Mouse (Mus musculus) liver, embryonic 12.5 days (tissue): ENCODE data around the gene Cmtm1. TPM values are rescaled to one million over a fixed set of nuclear protein-coding genes. Genes with fewer than 3 reads are reported as not detected.
"Not testable (repeated sequence)": the region's sequence is repeated elsewhere in the genome, so short reads cannot be mapped to it uniquely, and the experiment has no call there.

ENCODE experiments used
- ATAC-seq: fragments of 200-750 bp; cut with Nextera tagmentation; 2 replicates; pipeline ENCODE4 v1.8.0; 2017; ENCODE audit warnings: moderate number of reproducible peaks, mild to moderate bottlenecking, moderate library complexity
- H3K27ac ChIP-seq: fragments of 300-500 bp; sonication (generic); 2 replicates; pipeline ENCODE4 v1.5.1; 2016; ENCODE audit warnings: mild to moderate bottlenecking
- H3K27me3 ChIP-seq: fragments of 300-500 bp; sonication (generic); replicated peaks from 2 replicates; pipeline ENCODE4 v1.6.1; 2016; ENCODE audit warnings: mild to moderate bottlenecking, moderate library complexity
- H3K36me3 ChIP-seq: fragments of 300-500 bp; sonication (generic); 2 replicates; pipeline ENCODE4 v1.6.1; 2016; ENCODE audit warnings: mild to moderate bottlenecking, moderate library complexity
- H3K4me1 ChIP-seq: fragments of 300-500 bp; sonication (generic); 2 replicates; pipeline ENCODE4 v1.6.1; 2016
- H3K4me2 ChIP-seq: fragments of 300-500 bp; sonication (generic); 2 replicates; pipeline ENCODE4 v1.6.1; 2016; ENCODE audit warnings: mild to moderate bottlenecking, moderate library complexity
- H3K4me3 ChIP-seq: fragments of 300-500 bp; sonication (generic); 2 replicates; pipeline ENCODE4 v1.5.1; 2016; ENCODE audit warnings: mild to moderate bottlenecking, moderate library complexity
- H3K9ac ChIP-seq: fragments of 300-500 bp; sonication (generic); 2 replicates; pipeline ENCODE4 v1.6.1; 2016; ENCODE audit warnings: mild to moderate bottlenecking, moderate library complexity
- H3K9me3 ChIP-seq: fragments of 300-500 bp; sonication (generic); replicated peaks from 2 replicates; pipeline ENCODE4 v1.6.1; 2016; ENCODE audit warnings: mild to moderate bottlenecking, moderate library complexity
- WGBS: fragments of 180-500 bp; shearing (Covaris S2); methylation state at CpG from one replicate; pipeline ENCODE4 v1.1.7; 2016; ENCODE audit not compliant: insufficient replicate concordance; 5-methylcytosine and 5-hydroxymethylcytosine counted together
- polyA plus RNA-seq: library from polyadenylated mRNA; unstranded; fragments of >200 nt; fragmentation: Nextera tagmentation; extraction: Ambion mirVana; gene quantifications from 2 replicates; pipeline ENCODE4 v1.2.1, GENCODE M21; 2016

Cmtm1 gene
- polyA plus RNA-seq, 1 experiment from 2014 or later: not detected

- H3K4me3 ChIP-seq, H3K4me1 ChIP-seq, ATAC-seq, H3K27ac ChIP-seq, H3K9me3 ChIP-seq, H3K36me3 ChIP-seq, H3K9ac ChIP-seq, H3K4me2 ChIP-seq, H3K27me3 ChIP-seq: not testable (repeated sequence)
- WGBS: 71% methylated on average over 3 of the region's 3 CpGs
These were observed 2.1 kb upstream of the Cmtm1 start for GRCm38 (mm10) chr8:104312023-104312422.

- not testable (repeated sequence) for H3K4me2 ChIP-seq, H3K27ac ChIP-seq, H3K9me3 ChIP-seq, H3K4me1 ChIP-seq, H3K36me3 ChIP-seq, H3K4me3 ChIP-seq, H3K27me3 ChIP-seq, H3K9ac ChIP-seq
- peak; percentile 51; the same call in 1 of the 2 replicates for ATAC-seq
- 40% methylated on average over 6 of the region's 6 CpGs for WGBS
These were observed 1.6 kb downstream of the Cmtm1 start for GRCm38 (mm10) chr8:104308341-104308740.

GRCm38 (mm10) chr8:104304962-104305361, 5.0 kb downstream of the Cmtm1 start:
- 73% methylated on average over 11 of the region's 11 CpGs for WGBS
- H3K36me3 ChIP-seq: no peaks in the 10 kb centered on the region
- ATAC-seq: no peak
- no peak overlapping the region for H3K4me2 ChIP-seq
- H3K9me3 ChIP-seq: no peaks in the 10 kb centered on the region
- H3K4me1 ChIP-seq: peaks cover 5% of the 10 kb centered on the region; the same call in 1 of the 2 replicates
- H3K27me3 ChIP-seq: no peaks in the 10 kb centered on the region
- no peak overlapping the region for H3K9ac ChIP-seq
- no peak overlapping the region for H3K27ac ChIP-seq
- H3K4me3 ChIP-seq: no peak overlapping the region

GRCm38 (mm10) chr8:104302536-104302935, 7.4 kb downstream of the Cmtm1 start:
- not testable (repeated sequence) for ATAC-seq, H3K36me3 ChIP-seq, H3K27ac ChIP-seq, H3K4me1 ChIP-seq, H3K27me3 ChIP-seq, H3K9ac ChIP-seq, H3K4me2 ChIP-seq, H3K9me3 ChIP-seq, H3K4me3 ChIP-seq
- WGBS: 79% methylated on average over 4 of the region's 4 CpGs

- not testable (repeated sequence) for H3K27ac ChIP-seq, H3K4me3 ChIP-seq, H3K4me2 ChIP-seq, H3K9ac ChIP-seq, H3K36me3 ChIP-seq, H3K27me3 ChIP-seq, ATAC-seq, H3K9me3 ChIP-seq, H3K4me1 ChIP-seq
- 40% methylated on average over 3 of the region's 3 CpGs for WGBS
These were observed 8.4 kb downstream of the Cmtm1 start for GRCm38 (mm10) chr8:104301577-104301976.

GRCm38 (mm10) chr8:104294396-104294795, 15.5 kb downstream of the Cmtm1 start:
- H3K9ac ChIP-seq: no peak overlapping the region
- WGBS: 55% methylated on average over 1 of the region's 1 CpGs
- no peak overlapping the region for H3K4me3 ChIP-seq
- no peak overlapping the region for H3K27ac ChIP-seq
- H3K9me3 ChIP-seq: no peaks in the 10 kb centered on the region
- H3K27me3 ChIP-seq: no peaks in the 10 kb centered on the region; the same call in 1 of the 2 replicates
- no peaks in the 10 kb centered on the region for H3K36me3 ChIP-seq
- H3K4me2 ChIP-seq: no peak overlapping the region
- no peak for ATAC-seq
- peaks cover 3% of the 10 kb centered on the region; the same call in 1 of the 2 replicates for H3K4me1 ChIP-seq

- H3K27ac ChIP-seq, H3K27me3 ChIP-seq, H3K9me3 ChIP-seq, H3K36me3 ChIP-seq, H3K4me2 ChIP-seq, H3K4me1 ChIP-seq, H3K4me3 ChIP-seq, ATAC-seq, H3K9ac ChIP-seq: not testable (repeated sequence)
- 65% methylated on average over 12 of the region's 12 CpGs for WGBS
These were observed 16.9 kb downstream of the Cmtm1 start, which contains the start of gene Cmtm2a for GRCm38 (mm10) chr8:104293081-104293480. TSS of gene Cmtm2a (minus strand) at chr8:104293181.

GRCm38 (mm10) chr8:104268937-104269440, 41.0 kb downstream of the Cmtm1 start:
- H3K27ac ChIP-seq: no peak overlapping the region
- WGBS: 66% methylated on average over 6 of the region's 6 CpGs
- H3K36me3 ChIP-seq: peaks cover 9% of the 10 kb centered on the region
- no peak overlapping the region for H3K4me3 ChIP-seq
- ATAC-seq: no peak
- no peaks in the 10 kb centered on the region for H3K27me3 ChIP-seq
- H3K4me1 ChIP-seq: no peaks in the 10 kb centered on the region
- no peak overlapping the region for H3K9ac ChIP-seq
- H3K9me3 ChIP-seq: no peaks in the 10 kb centered on the region
- H3K4me2 ChIP-seq: no peak overlapping the region

GRCm38 (mm10) chr8:104268368-104268767, 41.6 kb downstream of the Cmtm1 start:
- ATAC-seq: no peak
- H3K27me3 ChIP-seq: no peaks in the 10 kb centered on the region
- H3K9ac ChIP-seq: no peak overlapping the region
- no peaks in the 10 kb centered on the region for H3K4me1 ChIP-seq
- no peak overlapping the region for H3K4me2 ChIP-seq
- no peak overlapping the region for H3K27ac ChIP-seq
- H3K4me3 ChIP-seq: no peak overlapping the region
- peaks cover 15% of the 10 kb centered on the region for H3K36me3 ChIP-seq
- H3K9me3 ChIP-seq: no peaks in the 10 kb centered on the region

- H3K36me3 ChIP-seq: peaks cover 34% of the 10 kb centered on the region
- H3K9ac ChIP-seq, H3K27ac ChIP-seq, H3K4me3 ChIP-seq, H3K9me3 ChIP-seq, H3K27me3 ChIP-seq, H3K4me2 ChIP-seq, H3K4me1 ChIP-seq, ATAC-seq: not testable (repeated sequence)
- WGBS: 90% methylated on average over 22 of the region's 22 CpGs
These were observed 45.5 kb downstream of the Cmtm1 start for GRCm38 (mm10) chr8:104264271-104264935.

- H3K4me2 ChIP-seq, H3K4me3 ChIP-seq, ATAC-seq, H3K4me1 ChIP-seq, H3K27me3 ChIP-seq, H3K9me3 ChIP-seq, H3K27ac ChIP-seq, H3K9ac ChIP-seq: not testable (repeated sequence)
- 88% methylated on average over 5 of the region's 5 CpGs for WGBS
- H3K36me3 ChIP-seq: peaks cover 58% of the 10 kb centered on the region
These were observed 48.1 kb downstream of the Cmtm1 start for GRCm38 (mm10) chr8:104261802-104262201.

- ATAC-seq: no peak
- Histone ChIP-seq H3K9me3 (no peaks in the 10 kb centered on the region), H3K4me1 (peaks cover 27% of the 10 kb centered on the region), H3K27me3 (no peaks in the 10 kb centered on the region), H3K9ac (no peak overlapping the region), H3K27ac (no peak overlapping the region), H3K4me3 (no peak overlapping the region), H3K36me3 (peaks cover 10% of the 10 kb centered on the region), H3K4me2 (no peak overlapping the region)
- 63% methylated on average over 3 of the region's 3 CpGs for WGBS
These were observed 56.9 kb downstream of the Cmtm1 start for GRCm38 (mm10) chr8:104253016-104253415.

- peaks cover 42% of the 10 kb centered on the region for H3K4me1 ChIP-seq
- no peaks in the 10 kb centered on the region for H3K36me3 ChIP-seq
- peak overlapping the region; percentile 85 for H3K4me2 ChIP-seq
- no peaks in the 10 kb centered on the region for H3K9me3 ChIP-seq
- no peaks in the 10 kb centered on the region for H3K27me3 ChIP-seq
- WGBS: 0% methylated on average over 7 of the region's 7 CpGs
- peak overlapping the region; percentile 73 for H3K9ac ChIP-seq
- H3K4me3 ChIP-seq: peak overlapping the region; percentile 71
- ATAC-seq: no peak
- H3K27ac ChIP-seq: no peak overlapping the region
These were observed 58.5 kb downstream of the Cmtm1 start for GRCm38 (mm10) chr8:104251461-104251860.
